Mouse (Mus musculus) urinary bladder, postnatal 10 days (tissue): ENCODE results near the gene Tmem253.

ENCODE experiments used
- DNase-seq: peaks from one replicate; pipeline ENCODE4 v3.0.0; 2022; ENCODE audit warnings: low spot score

Gene Tmem253

DNA sequence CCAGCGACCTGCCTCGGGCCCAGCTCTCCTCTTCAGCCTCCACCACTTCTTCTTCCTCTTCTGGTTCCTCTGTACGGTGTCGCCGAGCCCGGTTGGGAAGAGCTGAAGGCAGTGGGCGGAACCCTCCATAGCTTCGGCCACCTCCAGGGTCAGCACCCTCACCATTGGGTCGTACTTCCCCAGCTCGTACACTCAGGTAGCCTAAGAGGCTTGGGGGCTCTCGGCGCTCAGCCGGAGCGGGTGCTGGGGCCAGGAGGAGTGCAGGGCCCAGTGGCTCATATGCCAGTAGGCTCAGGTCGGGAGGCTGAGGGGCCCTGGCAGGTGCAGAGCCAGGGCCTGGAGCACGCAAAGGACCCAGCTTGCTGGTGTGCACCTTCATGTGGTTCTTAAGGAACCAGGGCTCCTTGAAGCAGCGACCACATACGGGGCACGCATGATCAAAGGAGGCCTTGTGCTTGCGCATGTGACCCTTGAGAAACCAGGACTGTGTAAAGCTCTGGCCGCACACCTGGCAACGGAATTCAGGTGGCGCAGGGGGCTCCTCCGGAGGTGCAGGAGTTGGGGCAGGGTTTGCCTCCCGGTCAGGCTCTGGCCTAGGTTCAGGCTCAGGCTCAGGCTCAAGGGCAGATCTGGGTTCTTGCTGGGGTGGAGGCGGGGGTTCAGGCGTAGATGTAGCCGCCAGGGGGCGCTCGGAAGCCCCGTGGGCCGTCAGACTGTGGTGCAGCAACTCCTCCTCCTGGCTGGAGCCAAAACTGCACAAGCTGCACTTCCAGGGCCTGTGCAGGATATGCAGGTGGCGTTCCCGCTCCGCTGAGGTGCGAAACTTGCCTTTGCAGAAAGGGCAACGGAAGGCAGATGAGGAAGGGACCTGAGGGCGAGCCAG, 6.9 kb upstream of the Tmem253 start:
- peak; percentile 71 for DNase-seq

DNA sequence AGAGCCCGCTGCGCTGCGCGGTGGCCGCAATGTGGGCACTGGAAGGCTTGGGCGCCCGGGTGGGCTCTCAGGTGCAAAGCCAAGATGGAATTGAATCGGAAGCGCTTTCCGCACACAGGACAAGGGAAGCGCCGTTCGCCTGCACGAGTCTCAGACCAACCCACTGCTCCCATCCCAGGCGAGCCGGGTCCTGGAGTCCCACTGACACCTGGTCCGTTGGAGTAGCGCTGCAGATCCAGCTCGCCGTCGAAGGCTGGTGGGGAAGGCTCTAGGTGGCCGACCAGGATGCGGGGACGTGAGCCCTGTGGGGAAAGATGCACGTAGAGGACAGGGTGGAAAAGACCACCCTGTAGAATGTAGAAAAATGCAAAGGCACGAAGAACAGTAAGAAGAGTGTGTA, 6.1 kb upstream of the Tmem253 start:
- DNase-seq, result no peak

DNA sequence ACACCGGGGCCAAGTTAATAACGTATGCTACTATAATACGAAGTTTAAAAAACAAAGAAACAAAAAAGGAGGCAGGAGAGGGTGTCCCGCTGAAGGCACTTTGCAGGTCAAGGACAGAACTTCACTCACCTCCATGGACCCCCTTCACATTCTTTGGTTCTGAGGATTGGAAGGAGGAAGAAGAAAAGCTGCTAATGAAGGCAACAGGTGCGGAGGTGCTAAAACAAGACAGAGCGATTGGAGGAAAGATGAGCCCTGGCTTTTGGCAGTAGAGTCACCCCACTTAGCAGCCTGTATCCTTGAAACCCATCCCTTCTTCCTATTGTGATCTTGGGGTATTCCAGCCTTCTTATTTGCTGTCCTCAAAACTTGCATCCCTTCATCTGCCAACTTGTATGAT, 5.6 kb upstream of the Tmem253 start:
- no peak for DNase-seq

DNA sequence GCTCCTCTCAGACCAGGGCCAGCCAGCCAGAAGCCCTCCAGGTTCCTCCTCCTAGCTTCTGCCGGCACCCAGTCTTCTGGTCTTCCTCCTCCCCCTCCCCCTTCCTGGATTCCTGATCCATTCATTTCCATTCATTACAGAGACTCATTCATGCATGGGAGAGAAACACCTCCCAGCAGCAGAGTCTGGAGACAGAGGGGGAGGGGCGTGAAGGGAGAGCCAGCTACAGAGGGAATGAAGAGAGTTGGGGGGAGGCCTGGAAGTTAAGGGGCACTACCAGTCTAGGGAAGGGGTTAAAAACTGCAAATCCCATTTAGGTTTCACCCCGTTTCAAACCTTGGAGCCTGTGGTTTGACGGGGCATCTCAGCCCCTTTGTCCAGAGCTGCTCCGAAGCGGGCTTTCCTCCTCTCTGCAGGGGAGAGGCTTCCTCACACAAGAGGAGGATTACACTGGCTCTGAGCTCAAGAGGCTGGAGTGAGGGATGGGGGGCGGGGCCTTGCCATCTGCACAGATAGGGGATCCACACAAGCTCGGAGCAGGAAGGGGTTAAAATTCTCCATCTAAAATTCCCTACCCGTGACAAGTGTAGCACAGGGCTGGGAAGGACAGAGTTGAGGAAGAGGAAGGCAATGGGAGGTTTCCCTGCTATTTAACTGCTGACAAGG, 4.9 kb upstream of the Tmem253 start:
- no peak for DNase-seq

DNA sequence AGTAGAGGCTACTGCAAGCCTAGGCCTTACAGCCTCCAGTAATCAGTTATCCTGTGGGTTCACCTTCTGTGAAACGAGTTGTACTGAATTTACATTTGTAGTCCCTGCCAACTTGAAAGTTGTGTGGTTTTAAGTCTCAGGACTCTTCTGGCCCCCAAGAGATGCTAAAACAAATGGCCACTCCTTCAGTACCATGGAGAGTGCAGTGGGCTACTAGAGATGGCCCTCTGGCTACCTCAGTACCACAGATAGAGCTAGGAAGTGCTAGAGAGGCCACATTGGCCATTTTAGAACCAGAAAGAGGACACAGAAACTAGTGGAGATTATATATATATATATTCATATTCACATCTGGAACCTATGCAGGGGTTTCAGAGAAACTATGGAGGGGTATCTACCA, 3.8 kb upstream of the Tmem253 start:
- no peak for DNase-seq

DNA sequence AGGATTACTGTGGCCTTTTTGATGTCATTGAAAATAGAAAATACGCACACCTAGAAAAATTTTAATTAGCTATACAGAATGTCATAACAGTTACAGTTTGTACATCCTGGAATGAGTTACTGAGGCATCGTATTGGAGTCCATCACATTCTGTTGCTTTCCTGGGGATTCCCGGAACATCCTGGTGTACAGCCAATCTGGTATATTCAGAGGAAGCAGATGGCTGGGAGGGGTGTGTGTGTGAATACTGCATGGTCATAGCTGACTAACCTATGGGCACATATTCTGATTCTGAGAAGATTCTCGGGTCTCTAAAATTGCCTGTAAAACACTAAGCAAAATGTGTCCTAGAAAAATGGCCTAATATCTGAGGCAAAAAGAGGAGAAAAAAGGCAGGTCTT, 3.4 kb upstream of the Tmem253 start:
- no peak for DNase-seq

DNA sequence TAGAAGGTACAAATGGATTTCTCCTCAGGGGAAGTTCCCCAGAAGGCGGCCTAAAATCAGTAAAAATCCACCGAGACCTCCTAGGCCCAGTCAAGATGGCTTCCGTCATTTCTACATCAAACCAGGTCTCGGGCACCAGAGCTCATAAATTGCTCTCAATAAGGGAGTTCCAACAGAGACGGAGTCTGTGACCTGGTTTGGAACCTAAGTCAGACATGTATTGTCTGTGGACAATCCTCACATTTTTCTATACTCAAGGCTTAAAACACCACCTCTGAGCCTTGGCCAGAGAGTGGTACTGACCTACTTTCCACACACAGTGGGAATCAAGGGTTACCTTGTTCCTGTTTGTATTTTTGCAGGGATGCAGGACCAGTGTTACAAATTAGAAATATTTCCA, 2.9 kb upstream of the Tmem253 start:
- no peak for DNase-seq

DNA sequence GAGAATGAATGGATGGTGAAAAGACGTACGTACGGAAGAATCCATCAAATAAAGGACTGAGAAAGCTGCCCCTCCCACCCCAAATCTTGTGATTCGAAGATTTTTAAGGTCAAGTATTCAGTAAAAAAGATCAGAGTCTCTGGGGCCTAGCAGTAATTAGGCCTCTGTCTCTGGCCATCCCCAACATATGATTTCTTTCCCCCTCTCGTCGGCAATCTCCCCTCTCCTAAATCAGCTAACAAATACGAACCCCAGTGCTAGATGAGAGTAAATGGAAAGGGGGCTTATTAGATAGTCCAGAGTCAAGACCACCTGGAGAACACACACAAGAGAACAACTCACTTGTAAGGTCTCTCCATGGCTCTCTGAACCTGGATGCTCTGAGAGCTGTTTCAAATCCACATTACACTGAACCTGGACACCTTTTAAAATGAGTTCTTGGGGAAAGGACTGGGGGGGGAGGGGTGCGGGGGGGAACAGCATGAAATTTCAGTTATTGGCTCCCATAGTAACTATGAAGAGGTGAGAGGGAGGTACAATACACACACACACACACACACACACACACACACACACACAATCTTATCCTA, 2.3 kb upstream of the Tmem253 start:
- no peak for DNase-seq

DNA sequence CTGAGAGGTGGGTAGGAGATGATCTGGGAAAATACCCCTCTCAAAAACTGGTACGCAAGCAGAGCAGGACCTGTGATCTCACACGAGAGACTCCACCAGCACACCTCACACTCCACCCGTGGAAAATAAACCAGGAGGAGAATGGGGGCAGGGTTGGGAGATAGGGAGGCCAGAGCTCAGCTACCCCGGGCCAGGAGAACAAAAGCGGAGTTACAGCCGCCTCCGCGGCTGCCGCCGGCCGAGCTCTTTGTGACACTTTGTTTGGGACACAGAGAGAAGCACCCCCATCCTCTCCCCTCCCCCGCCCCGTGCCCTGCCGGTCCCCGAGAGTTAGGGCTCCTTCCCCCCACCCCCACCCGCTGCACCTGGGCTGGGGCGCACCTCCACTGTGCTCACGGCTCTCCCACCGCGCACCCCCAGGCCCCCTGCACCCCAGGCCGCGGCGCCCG, 1.7 kb upstream of the Tmem253 start:
- no peak for DNase-seq

DNA sequence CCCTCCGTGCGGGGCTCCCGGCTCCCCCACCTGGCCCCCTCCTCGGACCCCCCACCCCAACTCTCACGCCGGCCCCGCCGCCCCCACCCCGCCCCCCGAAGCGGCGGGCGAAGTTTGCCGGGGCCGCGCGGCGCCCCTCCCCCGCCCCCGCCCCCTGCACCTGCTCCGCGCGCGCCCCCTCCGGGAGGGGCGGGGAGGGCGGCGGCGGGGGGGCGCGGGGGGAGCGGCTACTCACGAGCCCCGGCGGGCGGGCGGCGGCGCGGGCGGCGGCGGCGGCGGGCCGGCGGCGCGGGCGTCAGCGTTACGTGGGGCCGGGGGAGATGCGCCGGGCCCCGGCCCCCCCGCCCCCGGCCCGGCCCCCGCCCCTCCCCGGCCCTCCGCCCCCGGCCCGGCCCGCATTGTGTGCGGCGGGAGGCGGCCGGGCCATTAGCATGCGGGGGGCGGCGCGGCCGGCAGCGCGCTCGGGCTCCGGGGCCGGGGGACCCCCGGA, 1.1 kb upstream of the Tmem253 start:
- DNase-seq, result no peak

DNA sequence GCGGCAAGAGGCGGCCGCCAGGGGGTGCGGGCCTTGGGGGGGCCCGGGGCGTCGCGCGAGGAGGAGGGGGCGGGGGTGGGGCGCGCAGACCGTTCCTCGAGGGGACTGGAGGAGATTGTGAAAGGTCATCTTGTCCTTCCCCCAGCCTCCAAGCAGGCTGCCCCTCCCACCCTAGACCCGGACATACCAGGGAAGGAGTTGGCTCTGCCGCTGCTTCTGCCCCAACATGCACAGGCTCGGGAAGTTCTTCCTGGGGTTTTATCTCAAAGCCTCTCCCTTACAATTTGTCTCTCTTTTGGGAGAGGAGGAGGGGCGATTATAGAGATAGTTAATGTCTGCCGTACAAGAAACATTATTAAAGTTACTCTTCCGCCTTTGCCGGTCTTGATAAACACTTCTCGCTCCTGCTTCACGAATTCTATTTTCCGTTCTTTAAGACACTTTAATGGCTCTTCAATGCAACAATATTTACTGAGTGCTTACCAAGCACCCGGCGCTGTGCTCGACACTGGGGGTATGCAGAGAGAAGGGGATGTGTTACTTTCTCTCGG, 622 bp upstream of the Tmem253 start:
- no peak for DNase-seq

DNA sequence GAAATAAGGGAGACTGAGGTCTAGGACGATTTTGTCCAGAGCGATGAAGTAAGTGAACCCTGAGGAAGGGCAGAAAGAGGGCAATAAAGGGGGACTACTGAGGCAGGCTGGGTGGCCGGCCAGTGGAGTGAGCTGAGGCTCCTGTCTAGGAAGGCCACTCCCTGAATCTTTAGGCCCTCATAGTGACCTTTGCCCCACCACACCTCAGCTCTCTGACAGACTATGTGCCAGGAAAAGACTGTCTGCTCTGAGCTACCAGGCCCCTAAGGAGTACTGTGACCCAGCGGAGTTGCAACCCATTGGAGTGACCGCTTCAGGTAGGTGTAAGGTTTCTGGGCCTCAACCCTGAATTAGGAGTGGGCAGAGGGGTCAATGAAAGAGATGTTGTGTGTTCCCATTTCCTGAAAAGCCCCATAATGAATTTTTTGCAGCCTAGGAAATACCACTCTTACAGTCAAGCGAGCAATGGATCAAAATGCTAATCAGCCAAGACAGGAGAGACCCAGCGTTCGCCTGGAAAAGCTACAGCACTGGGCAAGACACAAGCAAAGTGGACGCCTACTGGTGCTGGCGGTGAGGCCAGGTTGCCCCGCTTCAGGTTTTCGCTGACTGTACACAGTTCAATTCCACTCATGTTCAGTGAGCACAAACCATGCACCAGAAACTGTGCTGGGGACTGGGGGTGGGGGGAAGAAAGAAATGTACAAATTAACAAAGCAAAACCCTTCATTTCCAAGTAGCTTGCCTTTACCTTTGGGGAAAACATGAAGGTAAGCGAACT, 1.4 kb downstream of the Tmem253 start:
- DNase-seq, result no peak

DNA sequence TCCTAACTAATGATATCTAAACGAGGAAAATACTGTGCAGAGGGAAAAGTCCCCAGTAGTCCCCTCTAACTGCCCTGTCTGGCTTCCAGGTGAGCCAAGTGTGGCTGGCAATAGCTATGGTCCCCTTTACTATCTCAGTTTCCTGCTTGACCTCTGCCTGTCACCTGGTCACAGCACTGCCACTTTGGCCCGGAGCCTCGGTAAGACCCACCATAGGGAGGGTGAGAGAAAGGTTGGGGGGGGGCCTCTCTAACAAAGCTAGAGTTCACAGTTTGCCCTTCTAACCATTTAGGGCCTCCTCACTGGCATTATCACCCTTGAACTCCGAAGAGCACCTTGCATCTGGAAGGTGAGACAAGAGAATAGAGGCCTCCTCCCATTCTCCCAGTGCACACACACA, 2.2 kb downstream of the Tmem253 start:
- DNase-seq, result no peak

DNA sequence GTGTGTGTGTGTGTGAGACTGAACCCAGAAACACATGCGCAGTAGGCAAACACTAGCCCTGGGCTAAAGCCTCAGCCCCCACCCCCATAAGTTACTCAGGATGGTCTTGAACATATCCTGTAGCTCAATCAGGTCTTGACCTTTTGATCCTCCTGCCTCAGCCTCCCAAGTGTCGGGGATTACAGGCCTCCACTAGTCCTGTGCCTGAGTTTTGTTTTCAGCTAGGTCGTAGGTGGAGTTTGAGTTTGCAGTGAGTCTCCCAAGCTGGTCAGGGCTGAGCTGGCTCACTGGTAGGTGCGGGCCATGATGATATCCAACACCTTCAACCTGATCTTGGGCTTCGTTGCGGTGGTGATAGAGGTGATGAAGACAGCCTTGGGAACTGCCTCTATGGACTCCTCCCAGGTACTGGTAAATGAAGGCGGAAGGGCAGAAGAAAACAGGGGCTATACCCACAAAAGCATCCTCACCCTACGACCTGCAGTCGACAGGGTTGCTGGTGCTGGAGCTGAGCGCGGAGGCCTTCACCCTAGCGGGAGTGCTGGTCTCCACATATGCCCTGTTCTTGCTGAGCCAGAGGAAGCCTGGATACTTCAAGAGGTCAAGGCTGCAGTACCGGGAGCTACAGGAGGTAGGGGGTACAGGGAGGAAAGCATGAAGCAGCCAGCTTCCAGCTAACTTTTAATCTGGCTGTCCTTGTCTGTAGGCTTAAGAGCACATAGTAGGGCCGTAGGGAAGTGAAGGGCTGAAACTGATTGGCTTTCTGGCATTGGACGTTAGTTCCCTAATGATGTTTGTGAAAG, 3.0 kb downstream of the Tmem253 start:
- DNase-seq, result no peak

DNA sequence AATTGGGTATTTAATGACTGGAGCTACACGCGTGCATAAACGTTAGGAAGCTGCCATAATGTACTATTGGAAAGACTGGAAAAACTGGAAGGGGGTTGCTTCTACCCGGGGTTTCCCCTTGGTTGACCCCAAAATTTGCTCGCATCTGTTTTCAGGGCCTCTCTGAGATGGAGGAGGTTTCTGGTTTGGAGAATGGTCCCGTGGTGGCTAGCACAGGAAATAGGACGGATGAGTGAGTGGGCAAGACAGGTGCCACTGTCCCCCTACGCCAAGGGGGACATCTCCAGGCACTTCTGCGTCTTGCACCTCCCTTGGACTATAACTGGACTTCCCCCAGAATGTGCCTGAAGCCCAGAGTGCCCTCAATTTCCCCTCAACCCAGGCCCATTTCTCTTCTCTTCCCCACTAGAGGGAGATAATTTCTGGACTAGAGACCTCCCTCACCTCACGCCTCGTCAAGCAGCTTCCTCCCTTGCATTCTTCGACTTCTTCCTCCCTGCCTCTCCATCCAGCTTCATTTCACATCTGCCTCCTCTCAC, 3.7 kb downstream of the Tmem253 start:
- no peak for DNase-seq

DNA sequence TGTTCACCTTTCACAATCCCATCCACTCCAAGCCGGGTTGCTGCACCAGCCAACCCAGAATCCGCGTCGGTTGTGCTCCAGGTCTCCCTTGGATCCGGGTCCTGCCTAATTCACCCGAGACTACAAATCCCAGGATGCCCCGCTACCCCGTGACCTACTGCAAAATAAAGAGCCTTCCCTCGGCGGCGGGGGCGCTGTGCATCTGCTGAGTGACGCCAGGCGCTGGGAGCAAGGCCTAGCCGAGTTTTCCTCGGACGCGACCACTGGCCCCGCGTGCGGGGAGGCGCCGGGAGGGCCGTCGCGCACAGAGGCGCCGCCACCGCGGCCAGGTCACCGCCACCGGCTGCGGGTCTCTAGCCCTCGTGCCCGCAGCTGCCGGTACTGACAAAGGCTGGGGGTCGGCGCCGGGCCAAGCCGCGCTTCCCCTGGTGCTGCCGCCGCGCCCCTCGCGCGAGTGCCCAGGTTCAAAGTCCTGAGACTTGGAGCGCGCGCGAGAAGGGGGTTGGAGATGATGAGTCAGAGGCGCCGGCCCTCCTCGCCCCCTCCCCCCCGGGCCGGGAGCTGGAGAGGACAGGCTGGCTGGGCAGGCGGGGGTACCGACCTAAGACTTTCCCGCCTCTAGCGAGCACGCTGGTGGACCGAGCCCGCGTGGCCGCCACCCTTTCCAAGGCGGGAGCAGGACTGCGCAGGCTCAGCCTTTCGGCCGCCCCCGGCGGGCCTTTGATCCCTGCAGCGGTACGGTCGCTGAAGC, 4.3 kb downstream of the Tmem253 start:
- peak; percentile 92 for DNase-seq

DNA sequence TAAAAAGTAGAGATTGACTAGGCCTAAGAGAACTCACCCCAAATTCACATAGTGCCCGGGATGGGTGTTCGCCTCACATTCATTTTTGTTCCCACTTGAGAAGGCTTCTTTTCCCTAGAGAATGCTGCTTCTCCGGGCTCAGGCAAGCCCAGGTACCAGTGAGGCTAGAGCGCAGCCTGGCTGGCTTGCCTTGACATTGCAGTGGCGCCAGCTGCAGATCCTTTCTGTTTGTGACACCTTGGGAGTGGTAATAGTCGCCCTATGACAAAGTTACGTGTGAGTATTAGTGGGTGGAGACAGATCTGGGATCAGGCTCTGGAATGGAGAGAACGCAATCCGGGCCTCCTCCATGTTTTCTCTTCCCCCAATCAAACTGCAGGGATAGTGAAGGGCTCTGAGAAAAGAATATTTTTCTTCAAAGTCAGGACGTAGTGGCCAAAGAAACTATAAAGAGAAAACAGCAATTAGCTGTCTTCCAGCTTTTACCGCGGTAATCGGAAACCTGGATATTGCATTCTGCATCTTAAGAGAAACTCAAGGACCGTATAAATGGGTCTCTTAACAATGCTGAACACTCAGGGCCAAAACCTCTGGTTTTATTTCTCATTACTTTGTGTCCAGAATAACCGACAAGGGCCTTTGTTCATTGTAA, 5.2 kb downstream of the Tmem253 start, which contains the start of gene Zfp219:
Gene Zfp219 (minus strand): TSS at position 248 of the 652 bp plus-strand sequence.
- DNase-seq, result no peak

DNA sequence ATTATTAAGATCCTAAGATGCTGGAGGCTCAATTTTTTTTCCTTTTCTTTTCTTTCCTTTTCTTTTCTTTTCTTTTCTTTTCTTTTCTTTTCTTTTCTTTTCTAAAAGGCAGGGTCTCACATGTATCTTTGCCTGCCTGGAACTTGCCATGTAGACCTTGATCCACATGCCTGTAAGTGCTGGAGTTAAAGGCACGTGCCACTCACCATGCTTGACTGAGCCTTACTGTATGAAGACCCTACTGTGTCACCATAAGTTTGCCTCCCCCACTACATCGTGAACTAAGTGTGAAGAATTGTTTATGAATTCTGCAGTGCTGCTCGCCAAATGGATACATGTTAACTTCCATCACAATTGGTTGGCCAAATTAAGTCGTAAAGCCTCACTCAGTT, 5.7 kb downstream of the Tmem253 start:
- DNase-seq, result no peak

DNA sequence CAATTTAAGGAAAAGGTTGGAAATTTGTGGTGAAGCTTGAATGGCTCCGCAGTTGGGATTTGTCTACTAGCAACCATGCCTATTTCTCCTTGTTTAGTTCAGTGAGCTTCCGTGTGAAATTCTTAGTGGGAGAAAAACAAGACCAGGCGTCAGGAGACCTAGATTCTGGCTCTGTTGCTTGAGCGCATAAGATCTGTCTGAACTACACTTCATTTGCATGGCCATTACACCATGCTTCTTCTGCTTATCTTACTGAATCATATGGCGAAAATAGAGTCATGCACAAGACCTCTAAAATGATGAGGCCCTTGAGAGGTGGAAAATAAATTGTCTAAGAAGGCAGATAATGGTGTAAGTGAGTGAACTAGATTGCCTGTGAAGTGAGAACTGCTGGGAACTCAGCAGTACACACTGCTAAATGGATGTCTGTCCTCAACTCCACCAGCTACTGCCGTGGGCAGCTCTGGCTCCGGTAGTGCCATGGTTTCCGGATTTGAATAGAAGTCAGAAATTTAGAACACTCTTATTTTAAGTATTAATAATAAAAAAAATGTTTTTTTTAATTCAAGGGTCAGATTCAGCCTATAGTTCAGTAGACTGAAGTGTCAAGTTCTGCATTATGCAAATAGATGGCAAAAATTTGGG, 6.2 kb downstream of the Tmem253 start:
- no peak for DNase-seq
